Mouse (Mus musculus) adipocyte (in vitro differentiated cells): ENCODE data around the gene Ptpn14.

ENCODE experiments used
- DNase-seq: peaks from one replicate; pipeline ENCODE4 v3.0.0-alpha.2; 2016; ENCODE audit warnings: low spot score

Ptpn14 gene

GRCm38 (mm10) chr1:189811778-189812177 is 83.7 kb downstream of the Ptpn14 start:
- no peak for DNase-seq

GRCm38 (mm10) chr1:189814385-189814784 is 86.3 kb downstream of the Ptpn14 start:
- no peak for DNase-seq

DNA sequence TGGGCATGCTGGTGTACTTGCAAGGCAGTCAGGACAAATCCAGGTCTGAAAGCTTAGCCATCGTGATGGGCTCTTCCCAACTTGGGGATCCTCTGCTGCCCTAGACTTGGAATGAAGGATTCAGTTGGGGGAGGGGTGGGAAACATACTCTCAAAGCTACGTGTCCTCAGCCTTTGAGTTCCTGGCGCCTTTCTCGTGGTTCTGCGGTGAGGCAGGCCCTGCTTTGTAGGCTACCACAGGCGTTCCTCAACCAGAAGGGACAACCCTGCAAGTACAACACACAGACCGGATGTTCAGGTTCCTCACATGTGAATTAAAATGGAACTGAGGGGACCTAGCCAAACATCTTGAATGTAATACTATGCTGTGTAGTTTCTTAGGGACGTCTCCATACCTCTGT is 89.0 kb downstream of the Ptpn14 start:
- no peak for DNase-seq

DNA sequence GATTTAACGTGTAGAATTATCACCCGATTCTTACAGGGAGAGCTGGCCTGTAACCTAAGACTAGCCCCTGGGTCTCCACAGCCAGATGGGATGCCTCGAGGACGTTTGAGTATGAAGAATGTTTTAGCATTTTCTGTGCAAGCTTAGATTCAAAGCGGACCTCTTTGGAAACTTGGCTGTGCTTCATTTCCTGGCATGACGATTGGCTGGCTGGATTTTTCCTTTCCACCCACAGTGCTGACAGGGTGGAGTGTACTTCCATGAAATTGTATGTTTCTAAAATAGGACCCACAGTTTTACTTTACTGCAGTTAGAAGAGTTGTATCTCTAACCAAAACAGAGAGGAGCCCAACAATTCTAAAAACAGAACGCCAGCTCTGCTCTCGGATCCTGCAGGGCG is 89.7 kb downstream of the Ptpn14 start:
- no peak for DNase-seq

GRCm38 (mm10) chr1:189820111-189820510 is 92.0 kb downstream of the Ptpn14 start:
- no peak for DNase-seq

GRCm38 (mm10) chr1:189824436-189824835 is 96.4 kb downstream of the Ptpn14 start:
- DNase-seq, result peak; percentile 20

- DNase-seq, result no peak
These were observed 102.3 kb downstream of the Ptpn14 start for GRCm38 (mm10) chr1:189830391-189830790.

DNA sequence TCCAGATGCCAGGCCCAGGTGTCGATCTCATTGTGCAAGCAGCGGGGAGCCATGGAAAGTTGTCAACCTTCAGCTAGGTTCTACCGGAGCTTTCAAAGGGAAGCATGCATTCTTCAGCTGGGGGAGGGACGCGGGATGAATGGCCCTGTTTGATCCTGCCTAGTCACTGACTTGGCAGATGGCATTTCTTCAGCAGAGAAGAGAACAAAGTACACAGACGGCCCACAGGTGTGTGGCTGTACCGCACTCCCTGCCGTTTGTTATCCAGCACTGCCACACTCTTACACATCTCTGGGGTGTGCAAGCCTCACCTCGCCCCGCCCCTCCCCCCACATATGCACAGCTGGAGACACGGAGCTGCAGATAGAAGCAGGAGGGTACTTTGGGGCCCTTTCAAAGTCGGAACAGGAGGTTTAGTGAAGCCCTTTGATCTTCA is 102.7 kb downstream of the Ptpn14 start:
- no peak for DNase-seq

DNA sequence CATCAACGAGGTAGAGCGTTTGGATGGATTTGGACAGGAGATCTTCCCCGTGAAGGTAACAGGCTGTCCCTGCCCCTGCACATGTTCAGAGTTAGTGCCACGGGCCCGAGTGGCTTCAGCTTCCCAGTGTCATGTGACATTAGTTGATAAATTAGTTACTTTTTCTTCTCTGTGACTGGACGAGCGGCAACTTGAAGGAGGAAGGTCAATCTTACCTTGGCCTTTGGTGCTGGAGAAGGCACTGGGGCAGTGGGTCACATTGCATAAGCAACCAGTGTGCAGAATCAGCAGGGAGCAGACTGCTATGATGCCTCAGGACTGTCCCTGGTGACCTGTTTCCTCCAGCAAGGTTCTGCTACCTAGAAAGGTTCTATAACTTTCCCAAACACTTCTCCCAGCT is 105.3 kb downstream of the Ptpn14 start:
- no peak for DNase-seq

- no peak for DNase-seq
These were observed 106.1 kb downstream of the Ptpn14 start for GRCm38 (mm10) chr1:189834166-189834565.

DNA sequence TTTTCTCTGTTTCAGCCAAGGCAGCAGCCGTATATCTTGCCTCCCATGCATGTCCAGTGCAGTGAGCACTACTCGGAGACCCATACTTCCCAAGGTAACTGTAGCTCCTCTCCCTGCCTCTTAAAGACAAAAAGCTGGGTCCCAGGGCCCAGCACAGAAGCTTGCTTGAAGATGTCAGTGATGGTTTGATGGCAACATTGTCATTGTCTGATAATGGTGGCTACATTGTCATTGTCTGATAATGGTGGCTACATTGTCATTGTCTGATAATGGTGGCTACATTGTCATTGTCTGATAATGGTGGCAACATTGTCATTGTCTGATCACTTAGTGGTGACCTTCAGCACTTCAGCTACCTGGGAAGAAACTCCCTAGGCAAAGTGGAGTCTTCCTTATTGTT is 118.3 kb downstream of the Ptpn14 start:
- no peak for DNase-seq

GRCm38 (mm10) chr1:189849550-189849949 is 121.5 kb downstream of the Ptpn14 start:
- no peak for DNase-seq

GRCm38 (mm10) chr1:189852051-189852450 is 124.0 kb downstream of the Ptpn14 start:
- DNase-seq, result no peak

- DNase-seq, result peak; percentile 83
These were observed 124.4 kb downstream of the Ptpn14 start for GRCm38 (mm10) chr1:189852456-189852855.

GRCm38 (mm10) chr1:189854646-189855045 is 126.6 kb downstream of the Ptpn14 start:
- no peak for DNase-seq

DNA sequence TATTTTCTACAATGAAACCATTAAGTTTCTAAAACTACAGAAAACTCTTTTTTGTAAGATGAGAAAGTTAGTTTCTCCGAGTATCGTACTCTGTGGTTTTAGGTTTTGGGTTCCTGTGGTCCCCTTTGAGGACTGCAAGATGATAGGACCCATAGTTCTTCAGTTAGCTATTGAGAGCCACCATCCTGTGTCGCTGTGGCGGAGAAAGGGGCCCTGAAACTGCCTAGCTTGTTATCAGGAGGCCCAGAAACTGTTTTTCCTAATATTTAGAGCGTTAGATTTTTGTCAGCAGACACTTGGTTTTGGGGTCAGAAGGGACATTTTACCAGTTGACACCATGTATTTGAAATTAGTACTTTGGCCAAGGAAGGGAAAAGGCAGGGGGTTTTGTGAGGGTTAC is 127.7 kb downstream of the Ptpn14 start:
- no peak for DNase-seq

- no peak for DNase-seq
These were observed 130.3 kb downstream of the Ptpn14 start for GRCm38 (mm10) chr1:189858377-189858776.

- DNase-seq, result no peak
These were observed 132.3 kb downstream of the Ptpn14 start for GRCm38 (mm10) chr1:189860112-189860941.

DNA sequence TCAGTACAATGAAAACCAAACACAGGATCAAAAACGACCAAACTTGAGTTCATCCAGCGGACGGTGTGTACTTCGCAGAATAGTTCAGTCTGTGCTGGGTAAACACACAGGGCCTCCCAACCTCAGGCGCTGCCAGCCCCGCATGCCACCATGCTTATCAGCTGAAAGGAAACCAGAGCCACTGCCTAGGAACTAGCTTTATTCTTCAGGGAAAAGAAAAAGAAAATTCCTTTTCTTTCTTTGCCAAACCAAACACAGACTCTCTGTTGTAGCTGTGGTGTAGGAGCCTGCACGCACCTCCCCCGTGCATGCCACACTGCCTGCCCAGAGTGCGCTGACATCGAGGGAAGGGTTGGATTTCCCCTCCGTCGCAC is 132.9 kb downstream of the Ptpn14 start:
- DNase-seq, result no peak

- no peak for DNase-seq
These were observed 135.7 kb downstream of the Ptpn14 start for GRCm38 (mm10) chr1:189863727-189864126.

DNA sequence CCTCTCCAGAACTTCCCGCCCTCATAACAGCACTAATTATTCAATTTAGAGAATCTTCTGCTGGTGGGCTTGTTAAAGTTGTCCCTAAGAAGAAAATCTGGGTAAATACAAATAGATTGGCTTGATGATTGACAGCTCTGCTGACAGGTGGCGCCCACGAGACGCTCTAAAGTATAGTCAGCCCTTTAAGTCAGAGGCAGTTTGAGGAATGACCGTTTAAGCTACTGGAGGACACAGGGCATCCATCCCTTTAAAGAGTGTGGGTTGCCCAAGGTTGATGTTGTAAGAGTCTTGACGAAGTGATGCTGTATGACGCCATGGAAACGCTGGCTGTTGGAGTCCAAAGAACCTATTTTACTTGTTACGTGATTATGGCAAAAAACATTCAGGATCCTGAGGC is 136.2 kb downstream of the Ptpn14 start:
- DNase-seq, result no peak

DNA sequence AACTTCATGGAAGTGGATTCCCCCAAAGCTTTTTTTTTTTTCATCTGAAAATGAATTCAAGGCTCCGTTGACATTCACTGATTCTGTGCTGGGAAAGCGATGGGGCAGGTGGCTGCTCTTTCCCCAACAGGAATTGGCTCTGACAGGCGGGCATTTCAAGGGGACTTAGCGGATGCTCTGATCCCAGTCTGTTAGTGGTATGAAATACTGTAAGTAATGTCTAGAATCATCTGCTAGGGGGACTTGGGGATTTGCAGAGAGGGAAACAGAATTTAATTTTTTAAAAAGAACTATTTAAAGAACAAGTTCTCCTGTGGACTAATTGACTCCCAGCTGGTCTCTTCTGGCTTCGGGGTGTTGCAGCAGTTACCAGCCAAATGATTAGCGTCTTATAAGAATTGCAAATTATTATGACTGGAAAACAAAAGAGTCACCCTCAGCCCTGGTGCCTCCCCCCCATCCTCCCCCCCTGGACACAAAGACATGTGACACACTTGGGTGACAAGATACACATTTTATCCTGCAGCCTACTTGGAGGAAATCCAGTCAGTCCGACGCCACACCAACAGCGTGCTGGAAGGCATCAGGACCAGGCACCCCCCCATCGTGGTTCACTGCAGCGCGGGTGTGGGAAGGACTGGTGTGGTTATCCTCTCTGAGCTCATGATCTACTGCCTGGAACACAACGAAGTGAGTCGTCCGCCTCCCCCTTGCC is 136.9 kb downstream of the Ptpn14 start:
- DNase-seq, result no peak

- no peak for DNase-seq
These were observed 138.6 kb downstream of the Ptpn14 start for GRCm38 (mm10) chr1:189866621-189867020.
